Mouse (Mus musculus): Measurements from ENCODE around the gene Tmprss12.

GRCm38 (mm10) chr15:100320295-100320905 is 39.8 kb downstream of the Tmprss12 start:
- TF ChIP-seq POLR2A (IDR thresholded peaks at IDR 0.05; ENCODE audit: control insufficient read depth, low read depth, low read length): no peak
- no peak for TF ChIP-seq CTCF (IDR thresholded peaks at IDR 0.05; ENCODE audit: control insufficient read depth, insufficient read depth, insufficient replicate concordance, low read depth, low read length)
